Comparison of ENCODE assay signal across 8 mouse cellular contexts in genomic region chr19:41981595-41981927, GRCm38 (mm10). TPM values are rescaled to one million over a fixed set of nuclear protein-coding genes. Genes with fewer than 3 reads are reported as not detected.
A peak's percentile ranks its signal among the peaks of the same experiment; 100 is the strongest.
DNase-seq lines count a peak whose midpoint lies in the region; ATAC-seq and TF ChIP-seq lines count a peak whose summit lies in the region.

Gene Ubtd1 (plus strand): TSS chr19:41981763.

- H3K27me3 ChIP-seq in kidney, postnatal 0 days (ENCODE audit: insufficient read depth, low read length) = no peaks in the 10 kb centered on the region
- H3K27me3 ChIP-seq in midbrain, embryonic 15.5 days (replicated peaks) = peaks cover 12% of the 10 kb centered on the region

- no peak for DNase-seq in kidney, postnatal 0 days (ENCODE audit: low spot score)
- DNase-seq in kidney, adult 18-20 months = no peak
- no peak for DNase-seq in adrenal gland, postnatal 25 days
- no peak for DNase-seq in gonadal fat pad, adult 2 months (ENCODE audit: low read depth)
- DNase-seq in layer of hippocampus, postnatal 14 days (ENCODE audit: low spot score in 2 of 2) = no peak
- no peak for DNase-seq in cerebellum, postnatal 4 days (ENCODE audit: low spot score in 2 of 2)
- no peak for DNase-seq in ovary, postnatal 36 days (ENCODE audit: low spot score)

- peak within 1 kb of the TSS; percentile 74 for H3K4me2 ChIP-seq in kidney, postnatal 0 days (ENCODE audit: low read length)
- peak within 1 kb of the TSS; percentile 99 for H3K4me2 ChIP-seq in midbrain, embryonic 15.5 days

- H3K4me3 ChIP-seq in kidney, postnatal 0 days (replicated peaks; ENCODE audit: low read depth, low read length) = peak within 1 kb of the TSS; percentile 86
- peak within 1 kb of the TSS; percentile 69 for H3K4me3 ChIP-seq in midbrain, embryonic 15.5 days

- under 1% methylated on average over 25 of the region's 33 CpGs for WGBS in kidney, postnatal 0 days
- 0% methylated on average over 26 of the region's 33 CpGs for WGBS in midbrain, embryonic 15.5 days

- 0 out of 2 replicates have a peak, but pooled peaks cover 3% of the 10 kb centered on the region for H3K4me1 ChIP-seq in kidney, postnatal 0 days (replicated peaks; ENCODE audit: insufficient read depth, low read length)
- H3K4me1 ChIP-seq in midbrain, embryonic 15.5 days = peaks cover 19% of the 10 kb centered on the region

- no peak for TF ChIP-seq CTCF in kidney, postnatal 0 days (IDR thresholded peaks at IDR 0.05; ENCODE audit: low read depth)

- peak within 1 kb of the TSS; percentile 85 for H3K9ac ChIP-seq in kidney, postnatal 0 days (ENCODE audit: low read depth, low read length)
- peak within 1 kb of the TSS; percentile 66 for H3K9ac ChIP-seq in midbrain, embryonic 15.5 days

- peak within 1 kb of the TSS; percentile 95 for H3K27ac ChIP-seq in kidney, postnatal 0 days
- peak within 1 kb of the TSS; percentile 85 for H3K27ac ChIP-seq in midbrain, embryonic 15.5 days

- H3K36me3 ChIP-seq in kidney, postnatal 0 days (ENCODE audit: insufficient read depth, low read length) = no peaks in the 10 kb centered on the region
- no peaks in the 10 kb centered on the region for H3K36me3 ChIP-seq in midbrain, embryonic 15.5 days (replicated peaks)

- no peak for ATAC-seq in kidney, postnatal 0 days (replicated peaks; ENCODE audit: low FRiP score, low read depth)
- no peak for ATAC-seq in midbrain, embryonic 15.5 days (replicated peaks)

- H3K9me3 ChIP-seq in kidney, postnatal 0 days (replicated peaks; ENCODE audit: low read length) = no peaks in the 10 kb centered on the region
- no peaks in the 10 kb centered on the region for H3K9me3 ChIP-seq in midbrain, embryonic 15.5 days

RNA-seq across cellular contexts. Expression of gene Ubtd1, which starts in this region (rescaled TPM):
- 31.8 and 36.6 TPM in 2 replicates for polyA plus RNA-seq in kidney, postnatal 0 days (2015; fragmentation: Nextera tagmentation; extraction: Ambion mirVana)
- 15.2 and 18.2 TPM in 2 replicates for total RNA-seq in adrenal gland, postnatal 25 days (2021)
- polyA plus RNA-seq in gonadal fat pad, adult 2 months (2012; rRNA removed) = 30.5 and 40.2 TPM in 2 replicates
- 10 to 100 TPM; 15.6 to 17.0 TPM for total RNA-seq in layer of hippocampus, postnatal 14 days (2021)
- 10.0 and 13.6 TPM in 2 replicates for polyA plus RNA-seq in midbrain, embryonic 15.5 days (2015; fragmentation: Nextera tagmentation; extraction: Ambion mirVana)
